Mouse (Mus musculus): Measurements from ENCODE around the gene Ing5. TPM values are rescaled to one million over a fixed set of nuclear protein-coding genes. Genes with fewer than 3 reads are reported as not detected.

The Ing5 gene
- polyA plus RNA-seq (2014; fragmentation: Illumina TruSeq; extraction: RNeasy Lipid Tissue Mini Kit (QIAGEN cat#74804); ENCODE audit: low read depth, low replicate concordance) = 12.4 TPM

DNA sequence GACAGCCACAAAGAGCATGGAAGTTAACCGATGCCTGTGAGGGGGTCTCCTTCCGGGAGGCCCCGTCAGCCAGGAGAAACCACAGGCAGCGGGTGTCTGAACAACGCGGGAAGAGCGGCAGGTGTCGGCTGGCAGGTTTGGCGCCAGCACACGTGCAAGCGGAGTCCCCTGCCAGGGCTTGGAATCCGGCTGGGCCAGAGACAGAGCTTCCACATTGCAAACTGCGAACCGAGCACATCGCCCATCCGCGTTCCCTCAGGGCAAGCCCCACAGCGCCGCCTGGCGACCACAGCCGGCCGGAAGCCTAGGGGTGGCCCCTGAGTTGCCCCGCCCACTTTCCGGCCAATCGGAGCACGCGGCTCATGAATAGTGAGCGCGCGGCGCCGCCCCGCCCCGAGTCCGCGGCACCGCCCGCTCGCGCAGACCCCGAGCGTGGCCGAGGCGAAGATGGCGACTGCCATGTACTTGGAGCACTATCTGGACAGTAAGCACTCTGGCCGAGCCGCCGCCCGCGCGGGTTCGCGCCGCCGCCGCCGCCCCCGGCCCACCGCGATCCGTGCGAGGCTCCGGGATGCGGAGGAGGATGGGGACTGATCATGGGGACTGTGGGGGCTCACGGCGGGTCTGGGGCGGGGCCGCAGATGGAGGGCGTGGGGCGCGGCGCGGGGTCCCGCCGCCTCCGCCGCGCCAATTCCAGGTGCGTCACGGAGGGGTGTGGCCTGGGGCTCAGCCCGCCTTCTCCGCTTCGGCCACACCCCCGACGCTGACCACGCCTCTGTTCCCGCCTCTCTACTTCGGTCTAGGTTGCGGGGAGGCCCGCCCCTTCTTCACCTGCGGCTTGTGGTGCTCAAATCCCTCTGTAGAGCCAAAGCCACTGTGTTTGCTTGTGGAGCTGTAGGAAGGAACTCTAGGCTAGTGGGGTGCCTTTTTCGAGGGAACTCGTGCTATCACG is at the start of gene Ing5:
TSS of gene Ing5 (plus strand) at position 410 of the 952 bp plus-strand sequence.

DNA sequence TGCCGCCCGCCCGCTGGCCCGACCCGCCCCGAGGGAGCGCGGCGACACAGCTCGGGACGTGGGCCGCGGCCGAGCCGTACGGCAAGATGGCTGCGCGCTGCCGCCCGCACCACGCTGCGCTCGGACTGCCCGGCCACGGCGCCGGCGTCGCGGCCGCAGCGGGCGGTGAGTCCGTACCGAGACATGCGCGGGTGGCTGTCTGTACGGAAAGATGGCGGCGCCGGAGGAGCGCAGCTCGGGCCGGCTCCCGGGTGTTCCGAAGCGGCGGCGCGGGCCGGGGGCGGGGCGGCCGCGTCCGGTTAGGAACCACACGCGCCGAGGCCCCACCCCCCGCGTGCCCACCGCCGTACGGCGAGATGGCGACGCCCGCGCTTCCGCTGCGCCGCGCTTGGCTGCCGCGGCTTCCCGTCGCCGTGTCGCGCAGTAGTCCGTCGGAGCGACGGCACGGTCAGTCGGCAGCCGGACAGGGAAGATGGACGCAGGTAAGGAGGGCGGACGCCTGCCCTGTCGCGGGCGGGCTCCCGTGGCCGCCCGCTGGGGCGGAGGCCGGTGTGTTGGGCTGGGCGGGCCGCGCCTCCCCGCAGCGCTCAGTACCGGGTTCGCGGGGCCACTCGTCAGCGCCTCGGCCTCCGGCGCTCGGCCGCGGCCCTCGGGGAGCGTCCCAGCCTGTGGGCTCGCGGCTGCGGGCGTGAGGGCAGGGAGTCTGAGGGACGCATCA is 49.0 kb upstream of the Ing5 start, which contains the start of gene Thap4:
TSS of gene Thap4 (minus strand) at position 292 of the 718 bp plus-strand sequence.

DNA sequence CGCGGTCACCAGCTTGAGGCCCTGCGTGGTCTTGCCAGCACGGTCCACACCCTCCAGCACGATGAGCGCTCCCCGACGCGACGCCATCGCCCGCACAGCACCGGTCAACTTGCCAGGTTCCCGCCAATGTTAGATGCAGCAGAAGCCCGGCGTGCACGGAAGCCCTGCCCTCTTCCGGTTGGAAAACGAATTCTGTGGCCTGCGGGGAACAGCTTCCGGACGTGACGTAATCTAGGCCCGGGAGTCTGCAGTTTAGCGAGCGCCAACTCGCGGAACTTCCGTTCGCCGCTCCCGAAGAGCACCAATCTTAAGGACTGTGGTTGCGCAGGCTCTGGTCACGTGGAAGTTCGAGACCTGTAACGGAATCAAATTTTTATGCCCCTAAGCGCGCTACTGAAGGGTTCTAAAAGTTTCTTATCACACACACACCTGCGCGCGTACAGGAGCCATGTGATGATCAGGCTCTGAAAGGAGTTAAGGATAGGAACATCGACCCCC is 2.0 kb upstream of the Ing5 start, which contains the start of gene Dtymk:
TSS of gene Dtymk (minus strand) at position 194 of the 498 bp plus-strand sequence.

DNA sequence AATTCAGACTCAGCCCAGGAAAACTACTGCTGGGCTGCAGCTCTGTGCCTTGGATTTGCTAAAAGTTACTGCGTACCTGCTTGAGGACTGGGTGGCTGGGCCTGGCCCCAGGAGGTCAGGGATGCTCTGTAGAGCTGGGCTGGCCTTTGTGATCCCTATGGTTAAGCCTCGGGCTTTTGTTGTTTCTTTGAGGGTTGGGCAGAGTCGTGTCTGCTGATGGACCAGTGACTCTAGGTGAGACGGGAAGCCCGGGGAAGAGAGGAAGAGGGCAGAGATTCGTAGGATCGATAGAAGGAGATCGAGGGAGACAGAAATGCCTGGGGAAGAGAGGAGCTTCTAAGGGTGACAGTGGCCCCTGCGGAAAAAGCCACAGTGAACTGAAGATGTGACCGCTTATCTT is 20.8 kb downstream of the Ing5 start, which contains the start of gene D2hgdh:
TSS of gene D2hgdh (plus strand) at position 301 of the 400 bp plus-strand sequence.

DNA sequence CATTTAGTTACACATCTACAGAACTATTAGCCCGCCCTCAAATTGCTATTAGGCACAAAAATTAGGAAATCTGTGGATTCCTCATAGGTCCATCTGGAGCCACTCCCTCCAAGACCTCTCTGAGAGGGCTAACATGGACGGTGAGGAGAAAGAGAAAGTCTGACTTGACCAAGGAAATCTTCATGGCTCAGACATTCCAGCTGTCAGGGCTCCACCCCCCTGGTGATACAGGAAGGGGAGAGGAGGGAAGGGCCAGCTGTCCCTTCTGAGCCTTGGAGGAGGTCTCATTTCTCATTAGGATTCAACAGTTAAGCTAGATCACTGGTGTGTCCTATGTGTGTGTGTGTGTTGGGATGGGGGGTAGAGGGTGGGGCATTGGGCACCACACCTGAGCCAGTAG is 57.3 kb downstream of the Ing5 start, which contains the start of gene Gal3st2:
TSS of gene Gal3st2 (plus strand) at position 259 of the 400 bp plus-strand sequence.

Other genes with a start within 250 kb of the Ing5 start
- gene Stk25, start 145.3 kb upstream of the Ing5 start, polyA plus RNA-seq (2014; fragmentation: Illumina TruSeq; extraction: RNeasy Lipid Tissue Mini Kit (QIAGEN cat#74804); ENCODE audit: low read depth, low replicate concordance) = 111 TPM
- 18.8 TPM for gene Bok, start 118.3 kb upstream of the Ing5 start, polyA plus RNA-seq (2014; fragmentation: Illumina TruSeq; extraction: RNeasy Lipid Tissue Mini Kit (QIAGEN cat#74804); ENCODE audit: low read depth, low replicate concordance)
- 40.2 TPM for gene Atg4b, start 52.5 kb upstream of the Ing5 start, polyA plus RNA-seq (2014; fragmentation: Illumina TruSeq; extraction: RNeasy Lipid Tissue Mini Kit (QIAGEN cat#74804); ENCODE audit: low read depth, low replicate concordance)
- gene Thap4, start 49.1 kb upstream of the Ing5 start, polyA plus RNA-seq (2014; fragmentation: Illumina TruSeq; extraction: RNeasy Lipid Tissue Mini Kit (QIAGEN cat#74804); ENCODE audit: low read depth, low replicate concordance) = 30.5 TPM
- gene Dtymk, start 2.0 kb upstream of the Ing5 start, polyA plus RNA-seq (2014; fragmentation: Illumina TruSeq; extraction: RNeasy Lipid Tissue Mini Kit (QIAGEN cat#74804); ENCODE audit: low read depth, low replicate concordance) = 58.9 TPM
- gene D2hgdh, start 20.9 kb downstream of the Ing5 start, polyA plus RNA-seq (2014; fragmentation: Illumina TruSeq; extraction: RNeasy Lipid Tissue Mini Kit (QIAGEN cat#74804); ENCODE audit: low read depth, low replicate concordance) = 19.6 TPM
- 0.66 TPM for gene Gal3st2, start 57.3 kb downstream of the Ing5 start, polyA plus RNA-seq (2014; fragmentation: Illumina TruSeq; extraction: RNeasy Lipid Tissue Mini Kit (QIAGEN cat#74804); ENCODE audit: low read depth, low replicate concordance)
- gene Gal3st2b, start 114.3 kb downstream of the Ing5 start, polyA plus RNA-seq (2014; fragmentation: Illumina TruSeq; extraction: RNeasy Lipid Tissue Mini Kit (QIAGEN cat#74804); ENCODE audit: low read depth, low replicate concordance) = 0.30 TPM
- gene Gal3st2c, start 186.5 kb downstream of the Ing5 start, polyA plus RNA-seq (2014; fragmentation: Illumina TruSeq; extraction: RNeasy Lipid Tissue Mini Kit (QIAGEN cat#74804); ENCODE audit: low read depth, low replicate concordance) = not detected
- not detected for gene Neu4, start 216.5 kb downstream of the Ing5 start, polyA plus RNA-seq (2014; fragmentation: Illumina TruSeq; extraction: RNeasy Lipid Tissue Mini Kit (QIAGEN cat#74804); ENCODE audit: low read depth, low replicate concordance)
- not detected for gene Pdcd1, start 248.6 kb downstream of the Ing5 start, polyA plus RNA-seq (2014; fragmentation: Illumina TruSeq; extraction: RNeasy Lipid Tissue Mini Kit (QIAGEN cat#74804); ENCODE audit: low read depth, low replicate concordance)